Mouse (Mus musculus): Measurements from ENCODE around the gene Zbtb32. TPM values are rescaled to one million over a fixed set of nuclear protein-coding genes. Genes with fewer than 3 reads are reported as not detected.

Gene Zbtb32
- polyA plus RNA-seq (2017; shearing (Covaris generic)): 1.1 TPM

GRCm38 (mm10) chr7:30598786-30599185 is at the start of gene Zbtb32:
Zbtb32 (minus strand) TSS chr7:30598909.

DNA sequence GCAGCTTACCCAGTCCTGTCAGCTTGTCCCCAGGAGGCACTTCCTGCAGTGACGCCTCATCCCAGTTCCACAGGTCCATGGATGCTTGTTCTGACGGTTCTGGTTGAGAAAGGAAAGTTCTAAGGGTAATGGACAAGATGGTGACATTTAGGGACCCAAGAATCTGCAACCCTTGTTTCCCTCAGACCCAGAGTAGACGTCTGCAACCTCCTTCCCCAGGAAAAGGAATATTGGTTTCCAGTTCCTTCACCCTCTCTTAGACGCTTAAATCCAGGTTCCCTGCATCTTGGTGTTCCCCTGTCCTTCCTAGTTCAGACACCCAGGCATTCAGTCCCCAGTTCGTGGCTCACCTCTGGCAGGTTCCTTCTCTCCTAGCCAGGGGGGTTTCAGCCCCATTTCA is 37.0 kb upstream of the Zbtb32 start, which contains the start of gene Etv2:
Etv2 (minus strand) TSS at position 101 of the 400 bp plus-strand sequence.

GRCm38 (mm10) chr7:30625530-30626384 is 27.0 kb upstream of the Zbtb32 start, which contains the start of gene Cox6b1:
Cox6b1 (minus strand) TSS chr7:30626151.

DNA sequence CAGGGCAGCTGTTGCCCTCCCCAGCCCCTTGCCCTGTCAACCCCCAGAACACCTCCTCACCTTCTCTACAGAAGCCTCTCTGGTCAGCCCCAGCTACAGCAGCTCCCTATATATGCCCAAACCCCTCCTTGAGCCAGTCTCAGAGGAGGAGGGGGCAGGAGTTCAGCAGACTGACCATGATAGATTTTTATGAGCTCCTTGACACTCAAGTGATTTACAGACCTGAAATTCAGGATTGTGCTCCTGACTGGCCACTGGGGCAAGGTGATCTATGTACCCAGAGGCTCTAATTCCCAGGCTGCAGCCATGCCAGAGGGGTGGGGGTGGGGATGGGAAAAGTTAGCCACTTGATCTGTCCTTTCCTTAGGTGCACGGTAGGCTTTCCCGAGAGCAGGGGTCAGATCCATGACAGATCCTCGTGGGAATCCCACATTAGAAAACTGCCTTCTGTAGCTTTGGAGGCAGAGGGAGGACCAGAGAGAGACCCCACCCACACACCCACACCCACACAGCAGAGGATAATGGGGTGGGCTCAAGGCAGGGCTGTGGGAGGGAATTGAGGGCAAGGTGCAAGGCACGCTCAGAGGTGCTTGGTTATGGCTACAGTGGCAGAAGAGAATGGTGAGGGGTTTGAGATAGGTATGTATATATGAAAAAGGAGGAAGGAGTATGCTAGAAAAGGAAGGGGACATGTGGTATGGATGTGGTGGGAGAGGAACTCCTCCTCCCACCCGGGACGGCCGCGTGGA is 14.1 kb upstream of the Zbtb32 start, which contains the start of gene Upk1a:
Upk1a (minus strand) TSS at position 194 of the 749 bp plus-strand sequence.

GRCm38 (mm10) chr7:30588676-30589434 is 9.9 kb downstream of the Zbtb32 start, which contains the start of gene Kmt2b:
Kmt2b (minus strand) TSS chr7:30588726.

DNA sequence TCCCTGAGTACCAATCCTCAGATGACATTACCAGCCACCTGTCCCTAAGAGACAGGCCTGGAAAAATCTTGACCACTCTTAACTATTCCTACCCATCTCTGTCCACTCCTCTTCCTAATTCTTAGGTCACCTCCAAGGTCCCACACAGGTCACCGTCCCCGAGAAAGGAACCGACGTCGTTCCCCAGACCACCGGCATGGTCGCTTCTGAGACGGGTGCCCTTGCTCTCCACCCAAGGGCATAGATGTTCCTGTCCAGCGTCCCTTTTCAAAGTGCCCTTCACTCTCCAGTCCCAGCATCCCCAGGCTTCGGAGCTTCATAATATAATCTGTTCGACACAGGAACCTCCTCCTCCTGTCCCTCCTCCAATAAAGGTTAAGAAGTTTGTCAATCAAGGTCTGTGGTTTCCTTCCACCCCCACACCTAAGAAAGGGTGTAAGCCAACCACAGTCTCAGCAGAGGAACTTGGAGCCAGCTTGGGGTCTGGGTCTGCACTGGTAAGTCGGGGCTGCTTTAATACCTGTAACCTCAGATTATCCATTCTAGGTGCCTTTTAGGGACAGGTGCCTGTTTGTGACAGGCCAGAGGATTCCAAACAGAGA is 33.6 kb downstream of the Zbtb32 start, which contains the start of gene Igflr1:
Igflr1 (plus strand) TSS at position 458 of the 602 bp plus-strand sequence.

GRCm38 (mm10) chr7:30563117-30563905 is 35.4 kb downstream of the Zbtb32 start, which contains the start of the genes U2af1l4, Gm49396 and Psenen:
U2af1l4 (plus strand) TSS chr7:30563301.
Gm49396 (plus strand) TSS chr7:30563344.
Psenen (minus strand) TSS chr7:30563627.

DNA sequence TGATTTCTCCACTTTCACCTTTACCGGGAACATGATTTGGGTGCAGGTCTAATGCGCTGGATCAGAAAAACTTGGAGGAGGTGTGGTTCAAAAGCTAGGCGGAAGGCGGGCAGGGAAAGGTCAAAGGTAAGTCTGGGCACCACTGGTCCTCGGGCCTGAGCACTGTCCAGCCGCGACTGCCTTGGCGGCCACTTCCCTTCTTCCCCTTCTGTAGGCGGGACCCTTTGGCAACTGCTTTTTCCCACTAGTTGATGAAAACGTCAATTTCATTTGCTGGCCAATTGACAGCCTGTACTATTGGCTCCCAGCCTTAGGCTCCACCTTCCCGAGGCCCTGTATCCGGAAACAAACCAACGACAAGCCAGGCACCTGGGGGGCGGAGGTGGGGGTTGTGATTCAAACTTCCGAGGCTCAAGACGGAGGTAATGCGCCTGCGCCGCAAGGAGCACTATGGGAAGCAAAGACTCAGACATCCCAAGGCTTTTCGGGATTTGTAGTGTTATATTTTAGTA is 39.2 kb downstream of the Zbtb32 start, which contains the start of gene Lin37:
Lin37 (minus strand) TSS at position 396 of the 512 bp plus-strand sequence.

GRCm38 (mm10) chr7:30552102-30553020 is 46.3 kb downstream of the Zbtb32 start, which contains the start of the genes Hspb6 and Proser3:
Hspb6 (plus strand) TSS chr7:30552178.
Proser3 (minus strand) TSS chr7:30552299.

Other genes with a start within 250 kb of the Zbtb32 start
- gene Lrfn3, start 236.1 kb downstream of the Zbtb32 start, polyA plus RNA-seq (2017; shearing (Covaris generic)): not detected
- not detected for gene Tyrobp, start 185.1 kb downstream of the Zbtb32 start, polyA plus RNA-seq (2017; shearing (Covaris generic))
- 367 TPM for gene Hcst, start 179.1 kb downstream of the Zbtb32 start, polyA plus RNA-seq (2017; shearing (Covaris generic))
- gene Nfkbid, start 177.2 kb downstream of the Zbtb32 start, polyA plus RNA-seq (2017; shearing (Covaris generic)): 181 TPM
- 3.6 TPM for gene Aplp1, start 153.4 kb downstream of the Zbtb32 start, polyA plus RNA-seq (2017; shearing (Covaris generic))
- gene Kirrel2, start 141.2 kb downstream of the Zbtb32 start, polyA plus RNA-seq (2017; shearing (Covaris generic)): not detected
- gene Nphs1, start 140.6 kb downstream of the Zbtb32 start, polyA plus RNA-seq (2017; shearing (Covaris generic)): not detected
- gene Prodh2, start 105.3 kb downstream of the Zbtb32 start, polyA plus RNA-seq (2017; shearing (Covaris generic)): not detected
- gene Arhgap33, start 63.8 kb downstream of the Zbtb32 start, polyA plus RNA-seq (2017; shearing (Covaris generic)): 1.2 TPM
- 5.3 TPM for gene Hspb6, start 46.7 kb downstream of the Zbtb32 start, polyA plus RNA-seq (2017; shearing (Covaris generic))
- 4.3 TPM for gene Proser3, start 46.6 kb downstream of the Zbtb32 start, polyA plus RNA-seq (2017; shearing (Covaris generic))
- gene Lin37, start 39.1 kb downstream of the Zbtb32 start, polyA plus RNA-seq (2017; shearing (Covaris generic)): 53.4 TPM
- 85.7 TPM for gene U2af1l4, start 35.6 kb downstream of the Zbtb32 start, polyA plus RNA-seq (2017; shearing (Covaris generic))
- gene Gm49396, start 35.6 kb downstream of the Zbtb32 start, polyA plus RNA-seq (2017; shearing (Covaris generic)): 68.6 TPM
- gene Psenen, start 35.3 kb downstream of the Zbtb32 start, polyA plus RNA-seq (2017; shearing (Covaris generic)): 168 TPM
- gene Igflr1, start 33.5 kb downstream of the Zbtb32 start, polyA plus RNA-seq (2017; shearing (Covaris generic)): 38.1 TPM
- gene Kmt2b, start 10.2 kb downstream of the Zbtb32 start, polyA plus RNA-seq (2017; shearing (Covaris generic)): 16.1 TPM
- gene Upk1a, start 13.9 kb upstream of the Zbtb32 start, polyA plus RNA-seq (2017; shearing (Covaris generic)): 0.49 TPM
- gene Cox6b1, start 27.2 kb upstream of the Zbtb32 start, polyA plus RNA-seq (2017; shearing (Covaris generic)): 305 TPM
- gene Etv2, start 36.9 kb upstream of the Zbtb32 start, polyA plus RNA-seq (2017; shearing (Covaris generic)): not detected
- gene Rbm42, start 51.4 kb upstream of the Zbtb32 start, polyA plus RNA-seq (2017; shearing (Covaris generic)): 214 TPM
- gene Haus5, start 66.1 kb upstream of the Zbtb32 start, polyA plus RNA-seq (2017; shearing (Covaris generic)): 42.8 TPM
- gene Pmis2, start 72.7 kb upstream of the Zbtb32 start, polyA plus RNA-seq (2017; shearing (Covaris generic)): not detected
- not detected for gene 2200002J24Rik, start 100.0 kb upstream of the Zbtb32 start, polyA plus RNA-seq (2017; shearing (Covaris generic))
- not detected for gene Atp4a, start 113.3 kb upstream of the Zbtb32 start, polyA plus RNA-seq (2017; shearing (Covaris generic))
- 70.8 TPM for gene Tmem147, start 130.6 kb upstream of the Zbtb32 start, polyA plus RNA-seq (2017; shearing (Covaris generic))
- gene Gapdhs, start 144.8 kb upstream of the Zbtb32 start, polyA plus RNA-seq (2017; shearing (Covaris generic)): 1.4 TPM
- gene Sbsn, start 152.6 kb upstream of the Zbtb32 start, polyA plus RNA-seq (2017; shearing (Covaris generic)): 1.0 TPM
- gene Dmkn, start 164.8 kb upstream of the Zbtb32 start, polyA plus RNA-seq (2017; shearing (Covaris generic)): not detected
- gene Krtdap, start 189.0 kb upstream of the Zbtb32 start, polyA plus RNA-seq (2017; shearing (Covaris generic)): not detected
- not detected for gene Ffar2, start 224.9 kb upstream of the Zbtb32 start, polyA plus RNA-seq (2017; shearing (Covaris generic))

Data from naive thymus-derived CD4-positive, alpha-beta T cell, adult 5 months (primary cell).